Mouse (Mus musculus): Measurements from ENCODE around the gene Ifit1bl1. TPM values are rescaled to one million over a fixed set of nuclear protein-coding genes. Genes with fewer than 3 reads are reported as not detected.
"Not testable (repeated sequence)": the region's sequence is repeated elsewhere in the genome, so short reads cannot be mapped to it uniquely, and the experiment has no call there.

The Ifit1bl1 gene
- polyA plus RNA-seq (2015; fragmentation: Nextera tagmentation; extraction: Ambion mirVana): 0.09 and 0.16 TPM in 2 replicates

DNA sequence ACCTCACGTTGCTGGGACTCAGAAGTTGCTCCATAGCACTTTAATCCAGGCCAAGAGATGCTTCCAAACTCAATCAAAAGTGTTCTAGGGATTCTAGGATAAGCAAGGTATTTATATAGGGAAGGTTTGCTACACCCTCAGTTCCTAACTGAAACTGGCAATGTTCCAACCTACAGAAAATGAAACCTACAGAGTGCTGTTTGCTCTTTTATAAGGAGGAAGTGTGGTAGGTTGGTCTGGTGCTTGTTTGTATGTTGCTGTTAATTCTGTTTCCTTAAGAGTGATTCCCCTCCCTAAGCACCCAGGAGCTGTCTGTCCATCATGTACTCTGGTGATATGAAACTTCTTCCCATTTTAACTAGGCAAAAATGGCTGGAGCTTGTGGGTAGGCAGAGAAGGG is at the start of gene Ifit1bl1:
Ifit1bl1 (minus strand) TSS at position 69 of the 400 bp plus-strand sequence.
- not testable (repeated sequence) for H3K9ac ChIP-seq (ENCODE audit: low read depth, low read length); H3K27ac ChIP-seq (ENCODE audit: low read length); H3K4me2 ChIP-seq (ENCODE audit: low read depth, low read length); H3K4me3 ChIP-seq (ENCODE audit: low read depth, low read length); H3K9me3 ChIP-seq (replicated peaks; ENCODE audit: control insufficient read depth, low read length); H3K27me3 ChIP-seq (ENCODE audit: control insufficient read depth, insufficient read depth, low read depth, low read length); H3K4me1 ChIP-seq (ENCODE audit: control insufficient read depth, low read depth, low read length); ATAC-seq (ENCODE audit: low read depth); H3K36me3 ChIP-seq (ENCODE audit: control insufficient read depth, insufficient read depth)
- WGBS (ENCODE audit: insufficient replicate concordance): 27% methylated on average over 1 of the region's 1 CpGs

DNA sequence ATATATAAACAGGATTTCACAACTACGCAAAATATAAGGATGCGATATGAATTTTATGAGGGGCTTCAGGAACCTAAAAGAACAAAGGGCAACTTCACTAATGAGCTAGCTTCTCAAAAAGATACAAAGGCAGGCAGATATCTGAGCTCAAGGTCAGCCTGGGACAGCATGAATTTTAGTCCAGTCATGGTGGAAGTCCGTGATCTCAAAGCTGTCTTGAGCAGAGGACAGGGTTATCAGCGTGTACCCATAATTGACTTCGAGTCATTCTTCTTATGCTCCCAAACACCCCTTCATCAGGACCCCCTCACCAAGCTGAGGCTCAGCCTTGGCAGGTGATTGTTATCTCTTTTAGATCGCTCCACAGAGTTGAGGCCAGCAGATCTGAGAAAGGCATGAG is 49.2 kb upstream of the Ifit1bl1 start:
- 48% methylated on average over 6 of the region's 6 CpGs for WGBS (ENCODE audit: insufficient replicate concordance)
- H3K4me3 ChIP-seq (ENCODE audit: low read depth, low read length): no peak overlapping the region

DNA sequence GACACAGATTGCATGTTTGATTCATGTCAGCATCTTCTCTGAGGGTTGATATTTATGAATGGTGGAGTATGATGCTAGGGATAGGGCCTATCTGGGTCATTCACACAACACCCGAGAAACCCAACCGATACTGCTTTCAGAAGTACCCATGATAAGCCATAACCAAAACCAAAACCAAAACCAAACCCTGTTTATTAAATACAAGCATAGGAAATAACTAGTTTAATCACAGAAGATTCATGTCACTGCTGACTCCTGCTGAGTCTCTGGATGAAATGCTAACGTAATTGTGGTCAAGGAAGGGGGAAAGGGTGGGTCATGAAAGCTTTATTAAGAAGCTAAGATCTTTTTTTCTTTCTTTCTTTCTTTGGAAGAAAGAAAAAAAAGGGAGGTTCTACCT is 48.5 kb upstream of the Ifit1bl1 start:
- Histone ChIP-seq H3K4me2 (ENCODE audit: low read depth, low read length) (no peak overlapping the region), H3K36me3 (ENCODE audit: control insufficient read depth, insufficient read depth) (no peaks in the 10 kb centered on the region), H3K4me3 (ENCODE audit: low read depth, low read length) (no peak overlapping the region), H3K27me3 (ENCODE audit: control insufficient read depth, insufficient read depth, low read depth, low read length) (no peaks in the 10 kb centered on the region), H3K4me1 (ENCODE audit: control insufficient read depth, low read depth, low read length) (peaks cover 3% of the 10 kb centered on the region), H3K27ac (ENCODE audit: low read length) (no peak overlapping the region), H3K9ac (ENCODE audit: low read depth, low read length) (no peak overlapping the region), H3K9me3 (replicated peaks; ENCODE audit: control insufficient read depth, low read length) (no peaks in the 10 kb centered on the region)
- ATAC-seq (ENCODE audit: low read depth): no peak
- 59% methylated on average over 3 of the region's 3 CpGs for WGBS (ENCODE audit: insufficient replicate concordance)

More for the DNA sequence above, 49.2 kb upstream of the Ifit1bl1 start:
- Histone ChIP-seq H3K4me1 (ENCODE audit: control insufficient read depth, low read depth, low read length) (peaks cover 10% of the 10 kb centered on the region), H3K4me2 (ENCODE audit: low read depth, low read length) (no peak overlapping the region), H3K27me3 (ENCODE audit: control insufficient read depth, insufficient read depth, low read depth, low read length) (no peaks in the 10 kb centered on the region), H3K9ac (ENCODE audit: low read depth, low read length) (no peak overlapping the region), H3K36me3 (ENCODE audit: control insufficient read depth, insufficient read depth) (no peaks in the 10 kb centered on the region), H3K27ac (ENCODE audit: low read length) (no peak overlapping the region), H3K9me3 (replicated peaks; ENCODE audit: control insufficient read depth, low read length) (no peaks in the 10 kb centered on the region)
- 0 out of 2 replicates have a peak, but pooled peaks have one; percentile 58 for ATAC-seq (ENCODE audit: low read depth)

DNA sequence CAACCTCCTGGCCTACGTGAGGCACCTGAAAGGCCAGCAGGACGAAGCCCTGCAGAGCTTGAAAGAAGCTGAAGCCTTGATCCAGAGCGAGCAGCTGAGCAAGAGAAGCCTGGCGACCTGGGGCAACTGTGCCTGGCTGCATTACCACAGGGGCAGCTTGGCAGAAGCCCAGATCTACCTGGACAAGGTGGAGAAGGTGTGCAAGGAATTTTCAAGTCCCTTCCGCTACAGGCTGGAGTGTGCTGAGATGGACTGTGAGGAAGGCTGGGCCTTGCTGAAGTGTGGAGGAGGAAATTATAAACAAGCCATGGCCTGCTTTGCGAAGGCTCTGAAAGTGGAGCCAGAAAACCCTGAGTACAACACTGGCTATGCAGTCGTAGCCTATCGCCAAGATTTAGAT is 45.9 kb upstream of the Ifit1bl1 start:
- not testable (repeated sequence) for H3K4me2 ChIP-seq (ENCODE audit: low read depth, low read length); H3K4me3 ChIP-seq (ENCODE audit: low read depth, low read length); H3K27me3 ChIP-seq (ENCODE audit: control insufficient read depth, insufficient read depth, low read depth, low read length); H3K9ac ChIP-seq (ENCODE audit: low read depth, low read length); H3K9me3 ChIP-seq (replicated peaks; ENCODE audit: control insufficient read depth, low read length); H3K36me3 ChIP-seq (ENCODE audit: control insufficient read depth, insufficient read depth); ATAC-seq (ENCODE audit: low read depth); H3K27ac ChIP-seq (ENCODE audit: low read length); H3K4me1 ChIP-seq (ENCODE audit: control insufficient read depth, low read depth, low read length)
- 68% methylated on average over 6 of the region's 8 CpGs for WGBS (ENCODE audit: insufficient replicate concordance)

DNA sequence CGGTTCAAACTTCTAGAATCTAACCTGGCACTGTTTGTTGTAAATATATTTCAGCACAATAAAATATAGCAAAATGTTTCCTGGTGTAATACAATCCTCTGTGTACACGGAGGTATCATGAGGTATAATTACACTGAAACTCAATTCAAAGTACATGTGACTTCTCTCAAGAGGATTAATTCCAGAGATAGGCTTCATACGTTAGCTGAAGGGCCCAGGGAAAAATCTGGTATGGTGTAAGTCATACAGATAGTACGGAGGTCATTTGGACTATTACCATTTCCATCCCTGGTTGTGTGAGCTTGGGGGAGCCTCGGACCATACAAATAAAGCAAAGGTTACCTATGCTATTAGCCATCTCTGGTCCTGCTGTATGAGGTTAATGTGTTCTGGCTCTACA is 40.9 kb upstream of the Ifit1bl1 start:
- no peaks in the 10 kb centered on the region for H3K9me3 ChIP-seq (replicated peaks; ENCODE audit: control insufficient read depth, low read length)
- no peak overlapping the region for H3K4me2 ChIP-seq (ENCODE audit: low read depth, low read length)
- H3K4me3 ChIP-seq (ENCODE audit: low read depth, low read length): no peak overlapping the region
- no peaks in the 10 kb centered on the region for H3K27me3 ChIP-seq (ENCODE audit: control insufficient read depth, insufficient read depth, low read depth, low read length)
- 60% methylated on average over 5 of the region's 5 CpGs for WGBS (ENCODE audit: insufficient replicate concordance)
- H3K9ac ChIP-seq (ENCODE audit: low read depth, low read length): no peak overlapping the region
- peaks cover 5% of the 10 kb centered on the region for H3K4me1 ChIP-seq (ENCODE audit: control insufficient read depth, low read depth, low read length)
- H3K36me3 ChIP-seq (ENCODE audit: control insufficient read depth, insufficient read depth): no peaks in the 10 kb centered on the region
- no peak overlapping the region for H3K27ac ChIP-seq (ENCODE audit: low read length)
- ATAC-seq (ENCODE audit: low read depth): no peak

DNA sequence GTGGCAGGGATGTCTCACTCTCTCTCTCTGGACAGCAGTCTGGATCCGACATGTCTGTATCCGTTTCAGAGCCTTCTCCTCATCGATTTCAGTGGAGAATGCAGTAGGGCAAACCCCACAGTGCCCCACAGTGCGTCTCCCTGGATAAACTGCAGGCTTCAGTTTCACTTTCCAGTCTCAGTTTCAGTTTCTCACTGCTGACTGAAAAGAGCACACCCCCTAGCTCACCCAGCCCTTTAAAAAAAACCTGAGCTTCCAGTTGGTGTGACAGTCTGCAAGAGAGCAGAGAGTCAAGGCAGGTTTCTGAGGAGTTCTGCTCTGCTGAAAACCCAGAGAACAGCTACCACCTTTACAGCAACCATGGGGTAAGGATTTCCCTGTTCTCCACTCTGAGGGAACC is 38.9 kb upstream of the Ifit1bl1 start, which contains the start of the genes Ifit1bl2 and Ifit1:
Ifit1bl2 (minus strand) TSS at position 121 of the 400 bp plus-strand sequence.
Ifit1 (plus strand) TSS at position 249 of the 400 bp plus-strand sequence.
- H3K9me3 ChIP-seq (replicated peaks; ENCODE audit: control insufficient read depth, low read length): no peaks in the 10 kb centered on the region
- H3K9ac ChIP-seq (ENCODE audit: low read depth, low read length): no peak within 1 kb of the TSS
- H3K27ac ChIP-seq (ENCODE audit: low read length): no peak within 1 kb of the TSS
- 0 out of 2 replicates have a peak within 1 kb of the TSS, but pooled peaks have one; percentile 11 for H3K4me3 ChIP-seq (ENCODE audit: low read depth, low read length)
- ATAC-seq (ENCODE audit: low read depth): peak; percentile 14; the same call in 1 of the 2 replicates
- 27% methylated on average over 4 of the region's 4 CpGs for WGBS (ENCODE audit: insufficient replicate concordance)
- peak within 1 kb of the TSS; percentile 28 for H3K4me2 ChIP-seq (ENCODE audit: low read depth, low read length)
- no peaks in the 10 kb centered on the region for H3K36me3 ChIP-seq (ENCODE audit: control insufficient read depth, insufficient read depth)
- no peaks in the 10 kb centered on the region for H3K27me3 ChIP-seq (ENCODE audit: control insufficient read depth, insufficient read depth, low read depth, low read length)
- peaks cover 5% of the 10 kb centered on the region for H3K4me1 ChIP-seq (ENCODE audit: control insufficient read depth, low read depth, low read length)

DNA sequence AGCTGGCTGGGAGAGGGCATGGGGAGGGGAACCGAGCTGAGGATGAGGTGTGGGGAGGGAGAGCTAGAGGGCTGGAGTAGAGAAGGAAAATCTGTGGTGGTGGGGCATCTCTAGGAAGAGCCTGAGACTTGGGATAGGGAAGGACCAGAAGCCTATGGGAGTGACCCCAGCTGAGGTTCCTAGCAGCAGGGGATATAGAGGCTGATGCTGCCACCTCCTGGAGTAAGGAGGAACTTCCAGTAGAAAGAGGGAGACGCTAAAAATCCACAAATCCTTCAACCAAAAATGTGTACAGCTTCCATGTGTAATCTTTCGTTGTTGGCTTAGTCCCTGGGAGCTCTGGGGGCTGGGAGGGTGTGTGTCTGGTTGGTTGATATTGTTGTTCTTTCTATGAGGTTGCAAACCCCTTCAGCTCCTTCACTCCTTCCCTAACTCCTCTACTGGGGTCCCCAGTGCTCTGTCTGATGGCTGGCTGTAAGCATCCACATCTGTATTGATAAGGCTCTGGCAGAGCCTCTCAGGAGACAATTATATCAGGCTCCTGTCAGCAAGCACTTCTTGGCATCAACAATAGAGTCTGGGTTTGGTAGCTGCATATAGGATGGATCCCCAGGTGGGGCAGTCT is 35.3 kb upstream of the Ifit1bl1 start:
- Histone ChIP-seq H3K4me1 (ENCODE audit: control insufficient read depth, low read depth, low read length) (no peaks in the 10 kb centered on the region; the same call in none of the 2 replicates), H3K4me2 (ENCODE audit: low read depth, low read length) (no peak overlapping the region), H3K9me3 (replicated peaks; ENCODE audit: control insufficient read depth, low read length) (no peaks in the 10 kb centered on the region), H3K9ac (ENCODE audit: low read depth, low read length) (no peak overlapping the region), H3K27ac (ENCODE audit: low read length) (no peak overlapping the region), H3K36me3 (ENCODE audit: control insufficient read depth, insufficient read depth) (no peaks in the 10 kb centered on the region), H3K27me3 (ENCODE audit: control insufficient read depth, insufficient read depth, low read depth, low read length) (no peaks in the 10 kb centered on the region), H3K4me3 (ENCODE audit: low read depth, low read length) (no peak overlapping the region)
- ATAC-seq (ENCODE audit: low read depth): peak; percentile 50
- WGBS (ENCODE audit: insufficient replicate concordance): 8% methylated on average over 3 of the region's 3 CpGs

DNA sequence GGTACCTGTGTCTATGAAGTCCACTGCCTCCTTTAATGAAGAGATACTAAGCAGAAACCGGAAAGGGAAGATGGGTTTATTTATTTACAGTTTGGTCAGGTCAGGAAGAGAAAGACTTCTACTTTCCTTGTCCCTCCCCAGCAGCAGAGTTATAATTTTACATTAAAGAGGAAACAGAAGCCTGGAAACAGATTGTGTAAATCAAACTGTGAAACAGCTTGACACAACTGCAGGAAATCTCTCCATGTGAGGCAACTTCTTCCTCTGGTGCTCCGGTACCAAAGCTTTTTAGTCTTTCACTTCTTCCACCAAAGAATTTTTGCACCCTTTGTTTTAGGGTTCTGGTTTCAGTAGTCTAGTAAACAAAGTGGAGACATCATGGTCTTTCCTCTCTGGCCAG is 31.7 kb upstream of the Ifit1bl1 start:
- 22% methylated on average over 2 of the region's 2 CpGs for WGBS (ENCODE audit: insufficient replicate concordance)
- no peak overlapping the region for H3K4me2 ChIP-seq (ENCODE audit: low read depth, low read length)
- no peak overlapping the region for H3K4me3 ChIP-seq (ENCODE audit: low read depth, low read length)
- H3K9me3 ChIP-seq (replicated peaks; ENCODE audit: control insufficient read depth, low read length): no peaks in the 10 kb centered on the region
- H3K4me1 ChIP-seq (ENCODE audit: control insufficient read depth, low read depth, low read length): no peaks in the 10 kb centered on the region
- no peak overlapping the region for H3K9ac ChIP-seq (ENCODE audit: low read depth, low read length)
- no peaks in the 10 kb centered on the region for H3K36me3 ChIP-seq (ENCODE audit: control insufficient read depth, insufficient read depth)
- no peak overlapping the region for H3K27ac ChIP-seq (ENCODE audit: low read length)
- H3K27me3 ChIP-seq (ENCODE audit: control insufficient read depth, insufficient read depth, low read depth, low read length): no peaks in the 10 kb centered on the region
- ATAC-seq (ENCODE audit: low read depth): no peak

DNA sequence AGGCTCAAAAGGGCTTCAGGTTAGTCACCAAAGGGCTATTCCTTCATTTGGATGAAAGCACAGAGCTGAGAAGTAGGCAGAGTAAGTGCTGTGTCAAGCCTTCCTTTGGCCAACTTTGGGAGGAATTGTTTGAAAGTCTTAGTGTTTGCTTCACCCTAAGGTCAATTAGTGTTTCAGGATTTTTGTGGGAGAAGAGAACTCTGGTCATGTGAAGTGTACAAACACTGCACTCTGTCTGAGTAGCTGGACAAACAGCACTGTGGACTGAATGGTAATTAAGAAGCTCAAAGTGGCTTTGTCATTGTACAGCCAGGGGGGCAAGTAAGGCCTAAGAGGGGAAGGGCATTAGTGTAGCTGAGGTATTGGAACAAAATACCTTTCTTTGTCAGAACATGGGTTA is 29.7 kb upstream of the Ifit1bl1 start:
- Histone ChIP-seq H3K4me3 (ENCODE audit: low read depth, low read length) (no peak overlapping the region), H3K27ac (ENCODE audit: low read length) (no peak overlapping the region), H3K4me1 (ENCODE audit: control insufficient read depth, low read depth, low read length) (no peaks in the 10 kb centered on the region), H3K4me2 (ENCODE audit: low read depth, low read length) (no peak overlapping the region), H3K9ac (ENCODE audit: low read depth, low read length) (no peak overlapping the region), H3K27me3 (ENCODE audit: control insufficient read depth, insufficient read depth, low read depth, low read length) (no peaks in the 10 kb centered on the region), H3K36me3 (ENCODE audit: control insufficient read depth, insufficient read depth) (no peaks in the 10 kb centered on the region), H3K9me3 (replicated peaks; ENCODE audit: control insufficient read depth, low read length) (no peaks in the 10 kb centered on the region)
- no peak for ATAC-seq (ENCODE audit: low read depth)

Data from liver, embryonic 16.5 days (tissue).